Mouse (Mus musculus): ENCODE measurements around the gene Scn4b.

GRCm38 (mm10) chr9:45167903-45168302, 29.7 kb downstream of the Scn4b start:
- TF ChIP-seq CTCF (IDR thresholded peaks at IDR 0.05; ENCODE audit: control insufficient read depth, insufficient read depth, insufficient replicate concordance, low read depth, low read length) (no peak), POLR2A (IDR thresholded peaks at IDR 0.05; ENCODE audit: control insufficient read depth, low read depth, low read length) (no peak)
